Mouse (Mus musculus) forebrain, embryonic 11.5 days (tissue): ENCODE results near the gene Calm2. TPM values are rescaled to one million over a fixed set of nuclear protein-coding genes. Genes with fewer than 3 reads are reported as not detected.

Experiments
- ATAC-seq: fragments of 200-750 bp; cut with Nextera tagmentation; replicated peaks from 2 replicates; pipeline ENCODE4 v1.8.0; 2017; ENCODE audit warnings: moderate TSS enrichment; ENCODE audit not compliant: low FRiP score
- DNase-seq: peaks from one replicate; pipeline ENCODE4 v3.0.0-alpha.2; 2017; ENCODE audit warnings: low spot score
- H3K27ac ChIP-seq: fragments of 300-500 bp; sonication (generic); 2 replicates; pipeline ENCODE4 v1.5.1; 2014; ENCODE audit warnings: low read depth, low read length
- H3K27me3 ChIP-seq: fragments of 300-500 bp; sonication (generic); 2 replicates; pipeline ENCODE4 v1.6.1; 2014; ENCODE audit warnings: mild to moderate bottlenecking, low read length, mixed read lengths; ENCODE audit not compliant: control insufficient read depth, insufficient read depth
- H3K36me3 ChIP-seq: fragments of 300-500 bp; sonication (generic); 2 replicates; pipeline ENCODE4 v1.6.1; 2014; ENCODE audit warnings: mild to moderate bottlenecking, low read length, moderate library complexity, mixed read lengths; ENCODE audit not compliant: control insufficient read depth, insufficient read depth
- H3K4me1 ChIP-seq: fragments of 300-500 bp; sonication (generic); replicated peaks from 2 replicates; pipeline ENCODE4 v1.6.1; 2014; ENCODE audit warnings: low read length, mixed read lengths; ENCODE audit not compliant: control insufficient read depth, insufficient read depth
- H3K4me2 ChIP-seq: fragments of 300-500 bp; sonication (generic); 2 replicates; pipeline ENCODE4 v1.6.1; 2014; ENCODE audit warnings: low read depth, mild to moderate bottlenecking, low read length, moderate library complexity, mixed read lengths; ENCODE audit not compliant: severe bottlenecking
- H3K4me3 ChIP-seq: fragments of 300-500 bp; sonication (generic); 2 replicates; pipeline ENCODE4 v1.5.1; 2014; ENCODE audit warnings: low read depth, low read length
- H3K9ac ChIP-seq: fragments of 300-500 bp; sonication (generic); 2 replicates; pipeline ENCODE4 v1.6.1; 2014; ENCODE audit warnings: low read length
- H3K9me3 ChIP-seq: fragments of 300-500 bp; sonication (generic); 2 replicates; pipeline ENCODE4 v1.6.1; 2016; ENCODE audit warnings: low read length, mixed read lengths; ENCODE audit not compliant: control insufficient read depth
- WGBS: fragments of 180-500 bp; shearing (Covaris S2); extraction: QIAGEN DNeasy Blood & Tissue Kit; methylation state at CpG from one replicate; pipeline ENCODE4 v1.1.7; 2014; 5-methylcytosine and 5-hydroxymethylcytosine counted together
- polyA plus RNA-seq: library from polyadenylated mRNA; unstranded; fragments of >200 nt; fragmentation: Nextera tagmentation; extraction: Ambion mirVana; gene quantifications from 2 replicates; pipeline ENCODE4 v1.2.1, GENCODE M21; 2014

The Calm2 gene
- polyA plus RNA-seq, 1 experiment from 2014 or later = 1,306 TPM

DNA sequence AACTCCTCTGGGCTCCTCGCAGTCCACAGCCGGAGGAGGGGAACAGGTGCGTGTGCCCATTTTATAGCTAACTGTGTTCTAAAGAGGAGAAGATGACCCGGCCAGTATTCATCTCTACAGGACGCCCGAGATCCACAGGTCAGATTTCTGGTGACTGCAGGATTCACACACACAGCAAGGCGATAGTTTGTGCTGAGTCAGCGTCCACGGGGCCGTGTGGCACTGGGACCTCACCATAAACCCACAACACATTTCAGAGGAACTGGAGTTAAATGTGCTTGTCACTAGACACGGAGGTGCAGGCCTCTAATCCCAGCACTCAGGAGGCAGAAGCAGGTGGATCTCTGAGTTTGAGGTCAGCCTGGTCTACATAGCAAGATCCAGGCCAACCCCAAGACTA, 44.3 kb downstream of the Calm2 start:
- Histone ChIP-seq H3K36me3 (no peaks in the 10 kb centered on the region), H3K4me2 (no peak overlapping the region), H3K4me3 (no peak overlapping the region), H3K9ac (no peak overlapping the region), H3K27ac (no peak overlapping the region), H3K9me3 (no peaks in the 10 kb centered on the region), H3K27me3 (no peaks in the 10 kb centered on the region), H3K4me1 (no peaks in the 10 kb centered on the region; the same call in 1 of the 2 replicates)
- WGBS = 90% methylated on average over 11 of the region's 11 CpGs
- ATAC-seq (no peak), DNase-seq (no peak)

DNA sequence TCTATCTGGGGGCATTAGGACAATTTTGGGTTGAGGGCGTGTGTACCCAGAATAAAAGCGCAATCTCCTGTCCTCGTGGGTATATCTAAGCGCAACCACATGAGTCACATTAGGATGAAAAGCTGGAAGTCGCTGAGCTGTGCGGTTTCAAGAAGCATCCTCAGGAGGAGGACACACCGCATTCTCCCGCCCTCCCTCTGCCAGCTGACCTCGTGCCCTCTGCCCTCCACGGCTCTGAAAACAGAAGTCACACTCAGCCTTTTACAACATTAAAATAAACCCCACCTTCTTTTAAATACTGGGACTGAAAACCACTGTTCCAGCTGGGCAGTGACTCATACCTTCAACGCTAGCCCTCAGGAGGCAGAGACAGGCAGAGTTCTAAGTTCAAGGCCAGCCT, 49.6 kb downstream of the Calm2 start:
- H3K4me1 ChIP-seq = no peaks in the 10 kb centered on the region; the same call in 1 of the 2 replicates
- ATAC-seq = no peak
- no peaks in the 10 kb centered on the region for H3K27me3 ChIP-seq
- no peak overlapping the region for H3K4me2 ChIP-seq
- H3K27ac ChIP-seq = no peak overlapping the region
- H3K36me3 ChIP-seq = no peaks in the 10 kb centered on the region
- no peak overlapping the region for H3K4me3 ChIP-seq
- WGBS = 78% methylated on average over 11 of the region's 11 CpGs
- no peaks in the 10 kb centered on the region for H3K9me3 ChIP-seq
- no peak for DNase-seq
- H3K9ac ChIP-seq = no peak overlapping the region

DNA sequence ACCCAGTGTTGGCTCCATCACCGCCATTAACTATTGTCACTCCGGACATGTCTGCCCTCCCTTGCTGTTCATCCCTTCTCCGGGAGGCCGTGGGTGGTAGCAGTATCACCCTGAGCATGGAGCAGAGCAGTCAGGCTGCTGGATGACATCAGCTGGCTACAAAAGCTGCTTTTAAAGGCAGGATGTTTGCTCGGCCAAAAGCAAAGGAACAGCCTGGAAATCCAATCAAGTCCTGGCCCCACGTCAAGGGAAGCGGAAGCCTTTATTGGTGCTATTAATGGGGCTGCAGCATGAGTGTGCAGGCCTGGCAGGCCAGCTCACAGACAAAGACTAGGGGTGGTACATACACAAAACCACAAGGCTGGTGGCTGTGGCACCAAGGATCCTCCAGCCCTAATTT, 55.5 kb downstream of the Calm2 start:
- no peaks in the 10 kb centered on the region for H3K9me3 ChIP-seq
- H3K27me3 ChIP-seq = no peaks in the 10 kb centered on the region
- ATAC-seq (no peak), DNase-seq (peak; percentile 48)
- H3K36me3 ChIP-seq = no peaks in the 10 kb centered on the region
- H3K27ac ChIP-seq = no peak overlapping the region
- H3K4me2 ChIP-seq = no peak overlapping the region
- no peak overlapping the region for H3K4me3 ChIP-seq
- H3K4me1 ChIP-seq = no peaks in the 10 kb centered on the region
- no peak overlapping the region for H3K9ac ChIP-seq
- WGBS = 66% methylated on average over 7 of the region's 7 CpGs

DNA sequence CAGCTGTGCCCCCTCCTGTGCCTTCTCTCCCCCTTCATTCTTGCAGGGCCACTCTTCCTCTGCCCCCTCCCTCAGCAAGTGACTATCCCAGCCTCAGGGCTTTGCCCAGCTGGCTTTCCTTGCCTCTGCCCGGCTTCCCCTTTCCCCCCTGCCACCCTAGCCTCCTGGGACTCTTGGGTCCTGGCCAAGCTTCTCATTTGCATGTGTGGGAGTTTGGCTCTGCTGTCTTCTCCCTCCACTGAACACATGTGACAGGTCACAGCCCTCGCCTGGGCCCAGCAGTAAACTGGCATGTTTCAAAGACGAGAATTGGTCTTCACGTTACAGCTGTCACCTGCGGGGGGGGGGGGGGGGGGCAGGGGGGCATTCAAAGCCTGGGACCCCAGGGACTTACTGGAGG, 59.7 kb downstream of the Calm2 start:
- Histone ChIP-seq H3K4me3 (no peak overlapping the region), H3K27me3 (no peaks in the 10 kb centered on the region), H3K4me1 (no peaks in the 10 kb centered on the region), H3K36me3 (no peaks in the 10 kb centered on the region), H3K9me3 (no peaks in the 10 kb centered on the region), H3K27ac (no peak overlapping the region), H3K4me2 (no peak overlapping the region), H3K9ac (no peak overlapping the region)
- no peak for ATAC-seq
- 69% methylated on average over 5 of the region's 5 CpGs for WGBS
- DNase-seq = no peak

DNA sequence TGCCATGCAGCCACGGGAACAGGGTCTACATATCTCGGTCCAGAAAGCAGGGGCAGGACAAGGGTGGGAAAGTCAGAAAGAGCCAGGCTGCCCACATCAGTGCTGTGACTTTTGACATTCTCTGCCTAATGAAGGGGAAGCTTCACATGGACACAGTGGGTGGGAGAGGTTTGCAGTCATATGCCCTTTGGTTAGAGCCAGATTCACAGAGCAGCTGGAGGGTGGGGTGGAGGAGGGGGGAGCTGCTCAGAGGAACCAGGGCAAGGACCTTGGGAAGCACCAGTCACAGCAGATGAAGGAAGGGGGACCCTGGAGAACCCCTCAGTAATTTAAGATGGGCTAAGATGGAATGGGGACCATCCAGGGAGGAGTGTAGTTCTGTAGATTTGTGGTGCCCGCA, 60.9 kb downstream of the Calm2 start:
- H3K4me1 ChIP-seq = no peaks in the 10 kb centered on the region
- ATAC-seq (no peak), DNase-seq (no peak)
- no peak overlapping the region for H3K4me3 ChIP-seq
- no peak overlapping the region for H3K27ac ChIP-seq
- no peaks in the 10 kb centered on the region for H3K27me3 ChIP-seq
- H3K9me3 ChIP-seq = no peaks in the 10 kb centered on the region
- no peak overlapping the region for H3K4me2 ChIP-seq
- H3K36me3 ChIP-seq = no peaks in the 10 kb centered on the region
- H3K9ac ChIP-seq = no peak overlapping the region
- WGBS = 80% methylated on average over 3 of the region's 3 CpGs

Other genes with a start within 250 kb of the Calm2 start
- 65.6 and 66.7 TPM in 2 replicates for gene Mcfd2, start 181.0 kb downstream of the Calm2 start, polyA plus RNA-seq
- gene Ttc7, start 164.0 kb downstream of the Calm2 start, polyA plus RNA-seq = 4.2 and 4.3 TPM in 2 replicates
- gene Stpg4, start 19.2 kb downstream of the Calm2 start, polyA plus RNA-seq = not detected in 2 replicates
- 18.6 and 20.4 TPM in 2 replicates for gene Epcam, start 189.0 kb upstream of the Calm2 start, polyA plus RNA-seq
- gene Msh2, start 225.4 kb upstream of the Calm2 start, polyA plus RNA-seq = 96.3 and 99.7 TPM in 2 replicates